Mouse (Mus musculus) brain, embryonic 14.5 days (tissue): ENCODE measurements around the gene Frmd4b.

Experiments used
- CTCF ChIP-seq: fragments of 200-500 bp; IDR thresholded peaks from 2 replicates; pipeline ENCODE4 v1.5.1; 2012; ENCODE audit warnings: inconsistent platforms, mild to moderate bottlenecking, moderate library complexity, borderline replicate concordance; ENCODE audit not compliant: insufficient read depth, insufficient read length; ENCODE audit errors: extremely low read depth
- POLR2A ChIP-seq: fragments of 200-500 bp; IDR thresholded peaks from 2 replicates; pipeline ENCODE4 v1.6.1; 2012; ENCODE audit warnings: mild to moderate bottlenecking, inconsistent platforms, borderline replicate concordance; ENCODE audit not compliant: poor library complexity, insufficient read depth, insufficient read length, severe bottlenecking; ENCODE audit errors: extremely low read depth

- TF ChIP-seq CTCF (no peak), POLR2A (no peak)
These were observed 170.3 kb downstream of the Frmd4b start for GRCm38 (mm10) chr6:97447020-97447419.
